Mouse (Mus musculus) kidney, embryonic 16.5 days (tissue): ENCODE measurements at regions not wholly inside any gene's neighbourhood (a gene's known extent, or its start where the extent isn't known, plus 50 kb on each side); places are given as distances from the start of the nearest gene placed in this dataset.

ENCODE experiments used
- ATAC-seq: fragments of 200-750 bp; cut with Nextera tagmentation; 2 replicates; pipeline ENCODE4 v1.8.0; 2017; ENCODE audit warnings: moderate TSS enrichment; ENCODE audit not compliant: low FRiP score, low TSS enrichment
- H3K27ac ChIP-seq: fragments of 300-500 bp; sonication (generic); 2 replicates; pipeline ENCODE4 v1.5.1; 2014; ENCODE audit warnings: low read length
- H3K27me3 ChIP-seq: fragments of 300-500 bp; sonication (generic); 2 replicates; pipeline ENCODE4 v1.6.1; 2014; ENCODE audit warnings: low read length, control low read depth, mixed read lengths; ENCODE audit not compliant: insufficient read depth
- H3K36me3 ChIP-seq: fragments of 300-500 bp; sonication (generic); 2 replicates; pipeline ENCODE4 v1.6.1; 2014; ENCODE audit warnings: low read length, control low read depth, mixed read lengths; ENCODE audit not compliant: insufficient read depth
- H3K4me1 ChIP-seq: fragments of 300-500 bp; sonication (generic); 2 replicates; pipeline ENCODE4 v1.6.1; 2014; ENCODE audit warnings: low read length, control low read depth, mixed read lengths; ENCODE audit not compliant: insufficient read depth
- H3K4me2 ChIP-seq: fragments of 300-500 bp; sonication (generic); replicated peaks from 2 replicates; pipeline ENCODE4 v1.6.1; 2014; ENCODE audit warnings: low read depth, low read length
- H3K4me3 ChIP-seq: fragments of 300-500 bp; sonication (generic); 2 replicates; pipeline ENCODE4 v1.5.1; 2014; ENCODE audit warnings: mild to moderate bottlenecking, low read length
- H3K9ac ChIP-seq: fragments of 300-500 bp; sonication (generic); replicated peaks from 2 replicates; pipeline ENCODE4 v1.6.1; 2014; ENCODE audit warnings: low read length
- H3K9me3 ChIP-seq: fragments of 300-500 bp; sonication (generic); 2 replicates; pipeline ENCODE4 v1.6.1; 2016; ENCODE audit warnings: low read length, control low read depth
- WGBS: fragments of 180-500 bp; shearing (Covaris S2); extraction: QIAGEN DNeasy Blood & Tissue Kit; methylation state at CpG from one replicate; pipeline ENCODE4 v1.1.7; 2014; 5-methylcytosine and 5-hydroxymethylcytosine counted together

DNA sequence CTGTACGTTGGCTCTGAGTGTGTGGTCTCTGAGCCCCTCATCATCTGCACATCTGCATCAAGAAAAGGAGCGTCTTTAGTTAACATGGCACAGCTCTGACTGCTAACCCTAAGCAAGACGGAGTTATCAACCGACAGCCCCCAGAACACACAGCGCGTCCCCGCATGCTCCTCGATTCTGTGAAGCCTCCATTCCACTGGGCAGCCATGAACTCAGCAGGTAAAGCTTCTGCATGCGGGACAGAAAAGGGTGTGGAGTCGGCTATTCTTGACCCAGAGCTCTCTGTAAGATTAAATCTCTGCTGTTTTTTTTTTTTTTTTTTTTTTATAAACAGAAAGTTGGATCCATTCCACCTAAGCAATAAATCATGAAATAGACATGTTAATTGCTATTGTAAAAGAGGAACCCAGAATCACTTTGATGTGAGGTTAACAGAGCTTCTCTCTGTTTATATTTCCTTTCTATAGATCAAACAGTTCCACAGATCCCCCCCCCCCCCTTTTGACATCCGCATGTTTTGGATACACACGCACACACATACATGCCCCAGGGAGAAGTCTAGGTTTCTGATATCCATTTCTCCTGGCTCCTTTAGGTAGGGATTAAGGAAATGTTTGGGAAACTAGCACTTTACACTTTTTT lies 328.9 kb downstream of the Mex3b start:
- Histone ChIP-seq H3K27me3 (no peaks in the 10 kb centered on the region), H3K9me3 (no peaks in the 10 kb centered on the region), H3K36me3 (no peaks in the 10 kb centered on the region), H3K4me2 (no peak overlapping the region), H3K27ac (peak overlapping the region; percentile 27), H3K4me1 (peaks cover 20% of the 10 kb centered on the region), H3K9ac (no peak overlapping the region), H3K4me3 (no peak overlapping the region)
- ATAC-seq, result peak; percentile 63
- 33% methylated on average over 12 of the region's 12 CpGs for WGBS

DNA sequence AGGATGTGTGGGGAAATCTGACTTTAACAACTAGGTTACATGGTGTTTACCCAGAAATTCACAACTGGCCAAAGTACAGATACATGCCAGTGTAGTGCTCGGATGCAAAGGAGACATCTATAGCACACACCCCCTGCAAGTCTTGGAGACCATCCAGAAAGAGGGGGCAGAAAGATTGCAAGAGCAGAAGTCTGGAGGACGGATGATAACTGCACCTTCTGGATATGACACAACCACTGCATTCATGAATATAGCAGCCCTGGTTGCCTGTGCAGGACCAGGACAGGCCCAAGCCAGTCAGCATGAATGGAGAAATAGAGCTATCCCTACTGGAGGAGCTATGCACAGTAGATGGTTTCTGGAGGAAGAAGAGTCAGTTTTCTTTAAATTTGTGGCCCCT lies 330.4 kb downstream of the Mex3b start:
- ATAC-seq, result no peak
- peaks cover 32% of the 10 kb centered on the region for H3K4me1 ChIP-seq
- H3K9me3 ChIP-seq, result no peaks in the 10 kb centered on the region
- H3K36me3 ChIP-seq, result no peaks in the 10 kb centered on the region
- WGBS, result 83% methylated on average over 2 of the region's 2 CpGs
- no peak overlapping the region for H3K4me2 ChIP-seq
- H3K27ac ChIP-seq, result no peak overlapping the region
- no peak overlapping the region for H3K4me3 ChIP-seq
- no peaks in the 10 kb centered on the region for H3K27me3 ChIP-seq
- H3K9ac ChIP-seq, result no peak overlapping the region

DNA sequence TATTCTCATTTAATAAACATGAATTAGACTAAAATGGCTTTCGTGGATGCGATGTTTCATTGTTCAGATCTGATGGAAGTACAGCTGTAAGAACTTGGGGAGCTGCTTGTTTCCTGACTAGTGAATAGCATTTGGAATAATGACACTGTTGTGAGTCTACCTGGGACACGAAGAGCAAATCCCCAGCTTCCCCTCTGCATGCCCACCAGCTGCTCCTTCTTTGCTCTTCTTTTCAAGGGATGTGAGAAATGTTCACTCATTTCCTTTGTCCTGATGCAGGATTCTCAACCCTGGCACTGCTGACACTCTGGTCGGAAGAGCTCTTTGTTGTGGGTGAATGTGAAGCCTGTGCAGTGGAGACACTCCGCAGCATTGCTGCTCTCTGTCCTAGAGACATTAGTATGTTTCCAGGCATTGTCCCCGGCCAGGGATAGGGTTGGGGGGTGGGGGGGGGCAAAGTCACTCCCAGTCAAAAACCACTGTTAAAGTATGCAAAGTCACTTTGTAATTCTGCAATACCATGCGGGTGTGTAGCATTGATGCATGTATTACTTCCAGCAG lies 334.1 kb downstream of the Mex3b start:
- WGBS, result 64% methylated on average over 7 of the region's 7 CpGs
- no peak overlapping the region for H3K27ac ChIP-seq
- H3K36me3 ChIP-seq, result no peaks in the 10 kb centered on the region
- no peak for ATAC-seq
- H3K4me1 ChIP-seq, result peaks cover 49% of the 10 kb centered on the region
- H3K4me3 ChIP-seq, result no peak overlapping the region
- H3K9ac ChIP-seq, result 0 out of 2 replicates have a peak overlapping the region, but pooled peaks have one; percentile 6
- H3K9me3 ChIP-seq, result no peaks in the 10 kb centered on the region
- no peak overlapping the region for H3K4me2 ChIP-seq
- H3K27me3 ChIP-seq, result 0 out of 2 replicates have a peak, but pooled peaks cover 3% of the 10 kb centered on the region

DNA sequence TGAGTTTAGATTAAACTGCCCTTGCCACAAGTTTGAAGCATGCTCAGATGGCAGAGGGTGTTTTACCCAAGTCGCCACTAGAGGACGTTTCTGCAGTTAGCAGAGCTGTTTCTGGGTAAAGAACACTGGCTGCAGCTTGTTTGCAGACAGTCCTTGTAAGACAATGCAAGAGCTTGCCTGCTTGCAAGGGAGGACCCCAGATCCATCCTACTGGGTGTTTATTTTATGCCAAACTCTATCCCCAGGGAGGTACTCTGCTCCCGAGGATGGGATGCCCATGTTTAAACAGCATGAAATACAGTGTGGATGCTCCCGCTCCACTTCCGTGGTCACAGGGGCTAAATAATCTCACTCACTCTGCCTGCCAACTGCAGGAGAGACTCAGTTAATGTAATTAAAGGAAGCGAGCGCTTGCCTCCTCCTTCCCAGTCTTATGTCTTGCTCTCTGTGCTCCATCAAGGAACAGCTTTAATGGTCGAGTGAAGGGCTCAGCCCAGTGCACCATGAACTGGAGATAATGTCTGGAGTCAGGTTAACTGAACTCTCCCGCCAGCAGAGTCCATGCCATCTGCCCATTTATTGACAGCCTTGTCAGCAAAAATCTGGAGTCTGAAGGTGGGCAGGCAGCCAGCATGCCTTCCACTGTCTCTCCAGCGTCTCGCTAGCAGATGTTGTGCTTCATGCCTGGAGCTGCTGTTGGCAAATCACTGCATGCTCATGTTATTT lies 334.8 kb downstream of the Mex3b start:
- peak; percentile 87 for ATAC-seq
- peak overlapping the region; percentile 36 for H3K27ac ChIP-seq
- H3K9me3 ChIP-seq, result no peaks in the 10 kb centered on the region
- 2% methylated on average over 11 of the region's 11 CpGs for WGBS
- no peak overlapping the region for H3K9ac ChIP-seq
- H3K4me1 ChIP-seq, result peaks cover 42% of the 10 kb centered on the region
- no peak overlapping the region for H3K4me3 ChIP-seq
- H3K36me3 ChIP-seq, result no peaks in the 10 kb centered on the region
- H3K4me2 ChIP-seq, result peak overlapping the region; percentile 44
- H3K27me3 ChIP-seq, result 0 out of 2 replicates have a peak, but pooled peaks cover 3% of the 10 kb centered on the region

DNA sequence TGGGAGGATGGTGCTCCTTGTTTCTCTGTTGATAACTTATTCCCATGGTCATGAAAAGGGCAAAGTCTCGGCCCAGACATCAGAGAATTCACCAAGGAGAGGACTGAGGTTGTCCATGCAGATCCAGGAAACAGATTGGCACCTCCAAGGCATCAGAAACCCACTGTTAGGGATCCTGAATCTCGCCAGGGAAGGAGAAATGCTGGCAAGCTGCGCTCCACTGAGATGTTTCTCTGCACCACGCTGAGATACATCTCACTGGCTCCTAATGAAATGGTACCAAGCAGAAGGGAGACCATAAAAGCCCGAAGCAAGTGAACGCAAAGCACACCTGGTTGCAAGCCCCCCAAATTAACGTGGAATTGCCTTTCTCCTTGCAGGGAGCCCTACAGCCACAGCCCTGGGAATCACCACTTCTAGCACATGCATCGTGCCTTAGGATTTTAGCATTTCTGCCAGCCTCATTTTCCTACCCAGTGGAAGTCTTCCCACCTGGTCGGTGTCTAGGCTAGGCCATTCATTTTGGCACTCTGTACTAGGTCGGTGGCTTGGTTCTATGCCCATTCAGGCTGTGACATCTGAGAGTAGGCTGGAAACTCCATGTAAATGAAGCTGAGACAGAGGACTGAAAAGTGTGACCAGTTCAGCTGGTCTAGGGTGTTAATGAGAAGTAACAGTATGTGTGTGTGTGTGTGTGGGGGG lies 336.3 kb downstream of the Mex3b start:
- Histone ChIP-seq H3K36me3 (no peaks in the 10 kb centered on the region), H3K27me3 (0 out of 2 replicates have a peak, but pooled peaks cover 3% of the 10 kb centered on the region), H3K4me1 (peaks cover 34% of the 10 kb centered on the region), H3K9ac (no peak overlapping the region), H3K4me3 (no peak overlapping the region), H3K27ac (no peak overlapping the region), H3K9me3 (no peaks in the 10 kb centered on the region), H3K4me2 (no peak overlapping the region)
- ATAC-seq, result no peak; the same call in 1 of the 2 replicates
- WGBS, result 76% methylated on average over 10 of the region's 10 CpGs

DNA sequence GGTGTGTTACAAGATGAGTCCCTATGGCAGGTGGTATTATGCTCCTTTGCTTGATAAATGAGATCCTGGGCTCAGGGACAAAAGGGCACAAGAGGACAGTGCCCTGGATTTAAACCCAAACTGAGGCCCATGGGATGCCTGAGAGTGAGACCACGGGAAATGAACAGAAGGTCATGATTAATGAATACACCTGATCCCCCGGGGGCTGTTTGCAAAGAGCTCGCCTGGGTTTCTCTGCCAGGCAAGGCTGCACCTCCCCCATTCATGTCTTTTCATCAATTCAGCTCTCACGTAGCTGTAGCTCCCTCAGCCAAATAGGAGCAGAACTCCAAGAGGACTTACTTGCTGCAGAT lies 336.9 kb downstream of the Mex3b start:
- H3K4me2 ChIP-seq, result no peak overlapping the region
- peaks cover 34% of the 10 kb centered on the region for H3K4me1 ChIP-seq
- no peak overlapping the region for H3K9ac ChIP-seq
- peak; percentile 10; the same call in 1 of the 2 replicates for ATAC-seq
- WGBS, result 16% methylated on average over 4 of the region's 4 CpGs
- no peaks in the 10 kb centered on the region for H3K36me3 ChIP-seq
- H3K27ac ChIP-seq, result no peak overlapping the region
- H3K27me3 ChIP-seq, result 0 out of 2 replicates have a peak, but pooled peaks cover 3% of the 10 kb centered on the region
- no peaks in the 10 kb centered on the region for H3K9me3 ChIP-seq
- no peak overlapping the region for H3K4me3 ChIP-seq

DNA sequence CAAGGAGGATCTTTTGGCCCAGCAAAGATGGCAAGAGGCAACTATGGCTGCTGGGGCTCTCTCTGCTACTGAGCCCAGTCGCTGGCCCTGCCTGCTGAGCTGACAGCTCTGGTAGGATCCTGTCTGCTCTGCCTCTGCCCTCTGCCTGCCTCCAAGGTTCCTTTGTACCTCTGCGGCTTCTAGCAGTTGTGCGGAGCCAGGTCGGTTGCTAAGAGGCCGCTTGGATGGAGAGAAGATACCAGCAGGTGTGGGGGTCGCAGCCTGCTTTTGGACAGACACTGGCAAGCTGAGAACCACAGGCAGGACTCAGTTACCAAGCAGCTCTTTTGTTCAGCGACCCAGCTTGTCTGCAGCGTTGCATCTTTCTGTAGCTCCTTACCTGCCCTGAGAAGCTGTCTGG lies 337.6 kb downstream of the Mex3b start:
- Histone ChIP-seq H3K9ac (no peak overlapping the region), H3K4me3 (no peak overlapping the region), H3K4me2 (no peak overlapping the region), H3K27me3 (0 out of 2 replicates have a peak, but pooled peaks cover 3% of the 10 kb centered on the region), H3K27ac (no peak overlapping the region), H3K4me1 (peaks cover 34% of the 10 kb centered on the region), H3K36me3 (no peaks in the 10 kb centered on the region), H3K9me3 (no peaks in the 10 kb centered on the region)
- no peak for ATAC-seq
- 54% methylated on average over 8 of the region's 8 CpGs for WGBS

DNA sequence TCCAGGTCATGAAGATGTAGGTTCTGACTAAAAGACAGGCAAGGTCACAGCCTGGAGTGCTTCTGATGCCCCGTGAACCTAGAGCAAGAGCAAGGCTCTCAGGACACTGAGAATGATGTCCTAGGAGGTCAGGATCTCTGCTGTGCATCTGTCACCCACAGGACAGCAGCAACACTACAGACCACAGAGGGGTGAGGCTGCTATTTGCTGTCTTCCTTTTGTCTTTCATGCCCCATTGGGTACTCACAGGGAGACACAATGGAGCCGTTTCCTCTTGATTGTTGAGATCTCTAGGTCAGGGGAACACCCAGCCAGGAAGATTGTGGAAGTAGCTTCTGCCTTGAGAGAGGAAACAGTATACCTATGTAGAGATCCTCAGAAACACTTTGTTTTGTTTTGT lies 339.9 kb downstream of the Mex3b start:
- 0 out of 2 replicates have a peak, but pooled peaks cover 3% of the 10 kb centered on the region for H3K27me3 ChIP-seq
- 55% methylated on average over 2 of the region's 2 CpGs for WGBS
- no peak for ATAC-seq

DNA sequence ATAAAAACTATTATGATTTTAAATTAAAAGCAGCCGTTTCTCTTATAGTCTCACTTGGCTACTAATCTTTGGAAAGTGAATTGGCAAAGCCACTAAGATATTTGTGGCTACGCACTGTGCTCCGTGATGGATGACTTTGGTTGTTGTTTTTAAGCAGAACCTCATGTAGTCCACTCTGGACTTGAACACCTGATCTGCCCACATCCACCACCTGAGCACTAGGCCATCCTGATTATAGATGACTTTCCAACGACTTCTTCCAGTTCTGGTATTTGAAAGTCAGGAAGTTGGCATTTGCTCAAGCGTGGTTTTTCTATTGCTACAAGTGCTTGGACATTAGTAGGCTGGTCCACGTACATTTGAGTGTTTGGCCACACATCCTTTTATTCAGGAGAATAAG lies 344.5 kb downstream of the Mex3b start:
- H3K9me3 ChIP-seq, result no peaks in the 10 kb centered on the region
- ATAC-seq, result no peak
- WGBS, result 80% methylated on average over 6 of the region's 6 CpGs

More for the DNA sequence above, 339.9 kb downstream of the Mex3b start:
- Histone ChIP-seq H3K4me2 (no peak overlapping the region), H3K36me3 (no peaks in the 10 kb centered on the region), H3K4me1 (peaks cover 26% of the 10 kb centered on the region), H3K27ac (no peak overlapping the region), H3K9me3 (no peaks in the 10 kb centered on the region), H3K4me3 (no peak overlapping the region), H3K9ac (no peak overlapping the region)

More for the DNA sequence above, 344.5 kb downstream of the Mex3b start:
- H3K9ac ChIP-seq, result no peak overlapping the region
- H3K27me3 ChIP-seq, result no peaks in the 10 kb centered on the region
- no peaks in the 10 kb centered on the region for H3K4me1 ChIP-seq
- no peak overlapping the region for H3K4me3 ChIP-seq
- no peak overlapping the region for H3K27ac ChIP-seq
- no peaks in the 10 kb centered on the region for H3K36me3 ChIP-seq
- no peak overlapping the region for H3K4me2 ChIP-seq
